Mouse (Mus musculus) limb, embryonic 14.5 days (tissue): ENCODE data around the gene Gsg1l. TPM values are rescaled to one million over a fixed set of nuclear protein-coding genes. Genes with fewer than 3 reads are reported as not detected.

ENCODE experiments used
- ATAC-seq: fragments of 200-750 bp; cut with Nextera tagmentation; 2 replicates; pipeline ENCODE4 v1.8.0; 2017; ENCODE audit warnings: low read depth, moderate number of reproducible peaks, moderate TSS enrichment; ENCODE audit not compliant: low FRiP score
- DNase-seq: peaks from one replicate; pipeline ENCODE4 v3.0.0-alpha.2; 2015; ENCODE audit warnings: low spot score
- H3K27ac ChIP-seq: fragments of 300-500 bp; sonication (generic); replicated peaks from 2 replicates; pipeline ENCODE4 v1.5.1; 2014; ENCODE audit warnings: low read depth, mild to moderate bottlenecking, low read length, moderate library complexity, mixed read lengths
- H3K27me3 ChIP-seq: fragments of 300-500 bp; sonication (generic); 2 replicates; pipeline ENCODE4 v1.6.1; 2014; ENCODE audit warnings: low read length, mixed read lengths; ENCODE audit not compliant: control insufficient read depth, insufficient read depth
- H3K36me3 ChIP-seq: fragments of 300-500 bp; sonication (generic); 2 replicates; pipeline ENCODE4 v1.6.1; 2014; ENCODE audit warnings: mild to moderate bottlenecking, low read length, moderate library complexity, mixed read lengths; ENCODE audit not compliant: control insufficient read depth, insufficient read depth
- H3K4me1 ChIP-seq: fragments of 300-500 bp; sonication (generic); 2 replicates; pipeline ENCODE4 v1.6.1; 2014; ENCODE audit warnings: antibody characterized with exemption, low read length, mixed read lengths; ENCODE audit not compliant: control insufficient read depth, insufficient read depth
- H3K4me2 ChIP-seq: fragments of 300-500 bp; sonication (generic); replicated peaks from 2 replicates; pipeline ENCODE4 v1.6.1; 2014; ENCODE audit warnings: low read depth, mild to moderate bottlenecking, low read length, moderate library complexity; ENCODE audit not compliant: severe bottlenecking
- H3K4me3 ChIP-seq: fragments of 300-500 bp; sonication (generic); replicated peaks from 2 replicates; pipeline ENCODE4 v1.5.1; 2014; ENCODE audit warnings: low read length
- H3K9ac ChIP-seq: fragments of 300-500 bp; sonication (generic); 2 replicates; pipeline ENCODE4 v1.6.1; 2014; ENCODE audit warnings: mild to moderate bottlenecking, low read depth, low read length, moderate library complexity; ENCODE audit not compliant: severe bottlenecking
- H3K9me3 ChIP-seq: fragments of 300-500 bp; sonication (generic); 2 replicates; pipeline ENCODE4 v1.6.1; 2016; ENCODE audit warnings: low read length; ENCODE audit not compliant: control insufficient read depth
- POLR2A ChIP-seq: fragments of 200-500 bp; IDR thresholded peaks from 2 replicates; pipeline ENCODE4 v1.8.0; 2012; ENCODE audit warnings: inconsistent platforms, mild to moderate bottlenecking, moderate library complexity, borderline replicate concordance; ENCODE audit not compliant: insufficient read depth, insufficient read length; ENCODE audit errors: extremely low read depth
- WGBS: fragments of 180-500 bp; shearing (Covaris S2); extraction: QIAGEN DNeasy Blood & Tissue Kit; methylation state at CpG from one replicate; pipeline ENCODE4 v1.1.7; 2014; 5-methylcytosine and 5-hydroxymethylcytosine counted together
- polyA plus RNA-seq, 2 experiments: library from polyadenylated mRNA; depleted of rRNA in 1 of 2; stranded (reverse) in 1 of 2; unstranded in 1 of 2; fragments of >200 nt; fragmentation: Nextera tagmentation in 1 of 2; extraction: Ambion mirVana in 1 of 2; gene quantifications; 2 replicates each; pipeline versions ENCODE4 v1.2.1 to v1.2.3; 2012 to 2014

The Gsg1l gene
- polyA plus RNA-seq, 2 experiments, result 2.4 to 4.3 TPM

DNA sequence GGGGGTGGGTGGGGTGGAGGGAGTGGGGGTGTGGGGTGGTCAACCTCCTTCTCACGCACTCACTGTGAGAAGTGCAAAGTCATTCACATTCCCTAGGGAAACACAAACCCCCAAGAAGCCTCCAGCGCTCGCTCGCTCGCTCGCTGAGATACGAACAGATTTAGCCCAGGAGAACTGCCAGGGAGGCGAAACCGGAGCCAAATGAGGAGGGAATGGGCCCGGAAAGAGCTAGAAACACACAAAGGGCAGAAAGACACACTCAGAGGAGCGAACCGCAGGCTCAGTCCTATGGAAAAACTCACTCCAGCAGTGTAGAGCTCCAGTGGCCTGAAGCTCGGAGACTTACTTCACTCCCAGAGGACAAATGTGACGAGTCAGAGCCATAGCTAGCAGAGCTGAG, 15.4 kb downstream of the Gsg1l start:
- no peaks in the 10 kb centered on the region for H3K4me1 ChIP-seq
- H3K4me3 ChIP-seq, result no peak overlapping the region
- WGBS, result 45% methylated on average over 14 of the region's 14 CpGs
- H3K27ac ChIP-seq, result no peak overlapping the region
- TF ChIP-seq POLR2A, result no peak
- H3K4me2 ChIP-seq, result no peak overlapping the region
- no peaks in the 10 kb centered on the region for H3K9me3 ChIP-seq
- ATAC-seq (no peak), DNase-seq (peak; percentile 11)
- H3K36me3 ChIP-seq, result no peaks in the 10 kb centered on the region
- no peak overlapping the region for H3K9ac ChIP-seq
- no peaks in the 10 kb centered on the region for H3K27me3 ChIP-seq

DNA sequence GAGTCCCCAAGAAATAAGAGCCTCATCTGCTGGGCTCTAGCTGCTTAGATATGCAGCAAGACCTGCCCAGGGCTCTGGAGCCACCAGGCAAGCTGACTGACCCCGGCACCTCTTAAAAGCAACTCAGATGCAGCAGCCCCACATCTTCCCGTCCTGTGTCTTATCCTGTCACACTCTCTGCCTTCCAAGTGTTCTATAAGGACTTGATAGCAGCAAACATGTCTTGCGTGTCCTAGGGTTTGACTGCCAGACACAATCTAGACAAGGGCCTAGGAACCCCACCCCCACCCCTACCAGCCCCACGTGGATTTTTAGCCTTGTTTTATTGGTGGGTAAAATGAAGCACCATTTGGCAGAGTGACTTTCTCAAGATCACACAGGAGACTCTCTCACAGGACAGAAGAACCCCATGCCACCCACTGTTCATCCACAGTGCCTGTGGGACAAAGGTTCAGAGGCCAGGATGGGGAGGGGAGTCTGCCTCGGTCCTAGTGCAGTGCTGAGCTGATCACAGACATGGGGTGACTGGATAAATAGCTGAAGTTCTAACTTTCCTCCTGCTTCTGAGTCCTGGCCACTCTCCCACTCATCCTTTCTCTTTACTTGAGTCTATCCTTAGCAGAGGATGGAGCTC, 16.9 kb downstream of the Gsg1l start:
- H3K27ac ChIP-seq, result no peak overlapping the region
- no peaks in the 10 kb centered on the region for H3K27me3 ChIP-seq
- no peak for TF ChIP-seq POLR2A
- H3K36me3 ChIP-seq, result no peaks in the 10 kb centered on the region
- H3K4me1 ChIP-seq, result no peaks in the 10 kb centered on the region
- 69% methylated on average over 5 of the region's 5 CpGs for WGBS
- H3K9me3 ChIP-seq, result no peaks in the 10 kb centered on the region
- no peak overlapping the region for H3K4me2 ChIP-seq
- no peak overlapping the region for H3K9ac ChIP-seq
- H3K4me3 ChIP-seq, result no peak overlapping the region
- ATAC-seq (no peak), DNase-seq (no peak)

DNA sequence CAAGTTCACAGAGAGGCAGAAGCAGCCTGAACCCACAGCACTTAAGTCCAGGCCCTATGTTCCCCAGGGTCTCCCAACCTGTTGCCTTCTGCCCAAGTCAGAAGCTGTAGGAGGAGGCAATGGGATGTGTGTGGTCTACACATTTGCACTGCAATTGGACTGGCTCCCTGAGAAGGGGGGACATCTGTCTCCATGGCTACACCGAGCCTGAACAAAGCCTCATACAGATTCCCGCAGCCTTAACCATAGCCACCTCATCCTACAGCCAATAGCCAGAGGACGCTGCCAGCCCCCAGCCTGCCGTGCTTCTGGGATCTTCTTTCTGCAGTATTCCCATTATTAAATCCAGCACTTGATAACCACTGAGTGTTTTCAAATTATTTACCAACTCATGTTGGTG, 20.0 kb downstream of the Gsg1l start:
- Histone ChIP-seq H3K9ac (no peak overlapping the region), H3K4me3 (no peak overlapping the region), H3K9me3 (no peaks in the 10 kb centered on the region), H3K4me2 (no peak overlapping the region), H3K27me3 (no peaks in the 10 kb centered on the region), H3K27ac (no peak overlapping the region), H3K36me3 (no peaks in the 10 kb centered on the region), H3K4me1 (no peaks in the 10 kb centered on the region)
- 79% methylated on average over 4 of the region's 4 CpGs for WGBS
- DNase-seq (no peak), ATAC-seq (no peak)
- no peak for TF ChIP-seq POLR2A

DNA sequence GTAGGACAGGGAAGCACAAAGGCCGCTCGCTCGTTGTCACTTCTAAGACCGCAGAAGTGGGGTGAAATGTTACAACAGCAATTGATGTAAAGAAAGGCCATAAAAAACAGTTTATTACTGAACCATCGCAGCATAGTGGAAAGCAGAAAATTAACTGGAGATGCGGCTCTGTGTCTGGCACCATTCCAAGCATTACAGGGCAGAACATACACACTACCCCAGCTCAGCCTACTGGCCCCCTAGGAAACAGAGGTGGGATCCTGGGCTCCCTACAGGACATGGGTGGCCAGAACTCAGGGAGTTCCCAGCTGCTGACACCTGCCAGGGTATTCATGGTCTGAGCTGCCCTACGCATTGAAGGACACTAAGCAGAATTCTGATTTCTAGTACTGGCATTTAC, 23.3 kb downstream of the Gsg1l start:
- Histone ChIP-seq H3K4me1 (no peaks in the 10 kb centered on the region), H3K4me3 (no peak overlapping the region), H3K27me3 (no peaks in the 10 kb centered on the region), H3K4me2 (no peak overlapping the region), H3K9ac (no peak overlapping the region), H3K9me3 (no peaks in the 10 kb centered on the region), H3K27ac (no peak overlapping the region), H3K36me3 (no peaks in the 10 kb centered on the region)
- WGBS, result 40% methylated on average over 7 of the region's 7 CpGs
- TF ChIP-seq POLR2A, result no peak
- DNase-seq (peak; percentile 21), ATAC-seq (no peak)

DNA sequence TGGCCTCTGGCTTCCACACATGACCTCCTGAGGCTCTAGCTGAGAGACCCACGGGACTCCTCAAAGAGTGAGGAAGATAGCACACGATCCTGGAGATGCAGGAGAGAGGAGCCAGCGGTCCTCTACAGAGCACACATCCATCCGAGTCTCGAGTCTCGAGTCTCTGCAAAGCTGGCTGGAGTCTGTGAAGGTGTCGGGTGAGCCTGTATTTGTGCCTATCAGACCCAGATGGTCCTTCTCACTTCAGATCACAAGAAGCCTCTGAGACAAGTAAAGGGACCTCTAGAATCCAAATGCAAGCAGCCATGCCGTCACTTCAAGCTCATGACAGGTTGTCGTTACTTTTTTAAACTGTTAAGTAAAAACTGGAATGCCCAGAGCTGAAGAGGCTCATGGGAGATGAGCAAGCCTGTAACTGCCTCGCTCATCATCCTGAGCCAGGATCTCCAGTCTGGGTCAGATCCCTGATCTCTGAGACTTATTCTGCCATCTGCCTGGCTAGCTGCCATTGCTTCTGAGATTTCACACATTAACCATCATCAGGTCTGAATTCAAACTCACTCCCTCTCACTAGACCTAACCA, 24.8 kb downstream of the Gsg1l start:
- TF ChIP-seq POLR2A, result no peak
- no peak overlapping the region for H3K4me2 ChIP-seq
- no peaks in the 10 kb centered on the region for H3K27me3 ChIP-seq
- H3K4me3 ChIP-seq, result no peak overlapping the region
- 53% methylated on average over 10 of the region's 10 CpGs for WGBS
- no peak for ATAC-seq
- H3K9me3 ChIP-seq, result no peaks in the 10 kb centered on the region
- no peak overlapping the region for H3K27ac ChIP-seq
- no peaks in the 10 kb centered on the region for H3K36me3 ChIP-seq
- H3K4me1 ChIP-seq, result no peaks in the 10 kb centered on the region
- DNase-seq, result no peak
- H3K9ac ChIP-seq, result no peak overlapping the region
